ENCODE assay signal across 22 mouse cellular contexts in the genomic region with DNA sequence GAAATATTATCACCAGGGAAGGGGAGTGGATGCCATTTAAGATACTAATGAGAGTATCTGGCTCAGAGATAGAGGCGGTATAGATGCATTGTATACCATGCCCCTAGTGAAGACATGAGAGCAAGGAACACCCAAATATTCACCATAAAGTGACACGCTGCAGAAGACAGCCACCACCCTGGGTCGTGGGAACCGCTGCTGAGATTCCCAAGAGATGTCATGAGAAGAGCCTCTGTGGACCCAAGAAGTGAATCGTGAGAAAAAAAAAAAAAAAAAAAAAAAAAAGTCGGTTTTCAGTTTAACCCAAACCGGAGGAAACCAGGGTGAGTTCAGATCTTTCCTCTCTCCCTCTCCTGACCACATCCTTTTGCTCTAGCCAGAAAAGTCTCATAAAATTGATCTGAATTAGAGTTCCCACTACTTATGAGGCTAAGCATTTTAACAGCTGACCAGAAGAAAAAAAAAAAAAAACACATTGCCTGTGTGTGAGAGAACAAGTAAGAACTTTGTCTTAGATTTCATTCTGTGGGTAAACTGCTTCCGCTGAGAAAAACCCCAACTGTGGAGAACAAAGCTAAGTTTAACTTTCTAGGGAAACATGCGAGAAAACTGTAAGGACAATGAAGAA.
A peak's percentile ranks its signal among the peaks of the same experiment; 100 is the strongest.
DNase-seq lines count a peak whose midpoint lies in the region; ATAC-seq lines count a peak whose summit lies in the region.
"Had no signal": no experiment of that assay in that cellular context is flagged by ENCODE, and none has a peak within 500 bp of the region (broad histone marks: within the 10 kb centered on the region; RNA-seq: fewer than 3 reads in every experiment).

No protein-coding gene starts in this region.

- no peak overlapping the region for H3K4me3 ChIP-seq in hindbrain, embryonic 16.5 days (ENCODE audit: low read length)
- H3K4me3 ChIP-seq: embryonic facial prominence, embryonic 15.5 days; forebrain, embryonic 15.5 days; left cerebral cortex, adult 2 months; liver, embryonic 12.5 days; neural tube, embryonic 15.5 days had no signal

- H3K36me3 ChIP-seq in hindbrain, embryonic 16.5 days (ENCODE audit: control insufficient read depth, insufficient read depth, low read length): no peaks in the 10 kb centered on the region
- H3K36me3 ChIP-seq: embryonic facial prominence, embryonic 15.5 days; forebrain, embryonic 15.5 days; liver, embryonic 12.5 days; neural tube, embryonic 15.5 days had no signal

- WGBS in hindbrain, embryonic 16.5 days: 87% methylated on average over 9 of the region's 9 CpGs

- no peak overlapping the region for H3K27ac ChIP-seq in hindbrain, embryonic 16.5 days (ENCODE audit: low read depth, low read length)
- H3K27ac ChIP-seq: embryonic facial prominence, embryonic 15.5 days; forebrain, embryonic 15.5 days; left cerebral cortex, adult 2 months; liver, embryonic 12.5 days; neural tube, embryonic 15.5 days had no signal

- no peaks in the 10 kb centered on the region for H3K9me3 ChIP-seq in hindbrain, embryonic 16.5 days (ENCODE audit: control insufficient read depth, low read length)
- H3K9me3 ChIP-seq: embryonic facial prominence, embryonic 15.5 days; forebrain, embryonic 15.5 days; liver, embryonic 12.5 days; neural tube, embryonic 15.5 days had no signal

- H3K9ac ChIP-seq in hindbrain, embryonic 16.5 days (ENCODE audit: low read depth, low read length): no peak overlapping the region
- H3K9ac ChIP-seq: embryonic facial prominence, embryonic 15.5 days; forebrain, embryonic 15.5 days; liver, embryonic 12.5 days; neural tube, embryonic 15.5 days had no signal

- no peaks in the 10 kb centered on the region for H3K4me1 ChIP-seq in hindbrain, embryonic 16.5 days (ENCODE audit: control insufficient read depth, insufficient read depth, low read depth, low read length)
- H3K4me1 ChIP-seq: embryonic facial prominence, embryonic 15.5 days had no signal

- no peaks in the 10 kb centered on the region for H3K27me3 ChIP-seq in hindbrain, embryonic 16.5 days (replicated peaks; ENCODE audit: control insufficient read depth, insufficient read depth, low read length)
- H3K27me3 ChIP-seq: embryonic facial prominence, embryonic 15.5 days; forebrain, embryonic 15.5 days; neural tube, embryonic 15.5 days had no signal

- DNase-seq in 416B (ENCODE audit: low read depth): peak; percentile 96
- peak; percentile 55 for DNase-seq in CD4-positive helper T cell, adult 2 months (ENCODE audit: low read depth, low spot score)
- DNase-seq in urinary bladder, postnatal 4 days (ENCODE audit: low spot score in 2 of 2): no peak
- DNase-seq in cerebellum, adult 11-12 months: no peak
- DNase-seq: adrenal gland, adult 2 months; cerebellum, adult 8-10 months; gastrocnemius, postnatal 25 days; kidney, adult 18-20 months; lung, adult 2 months; lung, postnatal 14 days; right cerebral cortex, adult 18-20 months; right cerebral cortex, postnatal 4 days; thymus, adult 18-20 months had no signal

- no peak overlapping the region for H3K4me2 ChIP-seq in hindbrain, embryonic 16.5 days (ENCODE audit: low read length)
- H3K4me2 ChIP-seq: embryonic facial prominence, embryonic 15.5 days; forebrain, embryonic 15.5 days; heart, embryonic 11.5 days; liver, embryonic 12.5 days; neural tube, embryonic 15.5 days had no signal

- peak; percentile 63 for ATAC-seq in common myeloid progenitor, adult 5-6 weeks (replicated peaks; ENCODE audit: low read depth, poor library complexity, severe bottlenecking)
- peak; percentile 30 for ATAC-seq in megakaryocyte, adult 5-6 weeks (ENCODE audit: poor library complexity, severe bottlenecking)
- ATAC-seq in hindbrain, embryonic 16.5 days: no peak
- ATAC-seq: forebrain, embryonic 15.5 days; liver, embryonic 12.5 days had no signal

Comparison
In these comparisons a context has a peak if more than half of its experiments do, and no peak if none do; other contexts are left out.
1. DNase-seq: peak in 416B (single experiment) and CD4-positive helper T cell, adult 2 months (single experiment); none in urinary bladder, postnatal 4 days (0 of 2) and cerebellum, adult 11-12 months (single experiment).